Mouse (Mus musculus): ENCODE data around the gene Zfp853. TPM values are rescaled to one million over a fixed set of nuclear protein-coding genes. Genes with fewer than 3 reads are reported as not detected.

Gene Zfp853
- total RNA-seq, 2 experiments from 2014 or later, result 11.3 to 12.5 TPM

DNA sequence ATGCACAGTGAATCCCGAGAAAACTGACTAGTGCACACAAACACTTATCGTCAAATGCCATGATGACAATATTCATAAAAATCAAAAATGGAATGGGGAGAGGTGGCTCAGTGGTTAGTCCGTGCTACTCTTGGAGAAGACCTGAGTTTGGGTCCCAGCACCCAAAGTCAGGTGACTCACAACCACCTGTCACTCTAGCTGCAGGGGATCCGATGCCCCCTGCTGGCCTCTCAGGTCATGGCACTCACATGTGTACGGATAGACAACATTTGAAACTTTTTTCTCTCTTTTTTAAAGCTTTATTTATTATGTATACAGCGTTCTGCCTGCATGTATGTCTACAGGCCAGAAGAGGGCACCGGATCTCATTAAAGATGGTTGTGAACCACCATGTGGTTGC, 5.0 kb upstream of the Zfp853 start:
- no peak for DNase-seq (ENCODE audit: extremely low spot score in 1 of 2, low spot score in 2 of 2)
- intact Hi-C loops (cut with DNase I), result loop anchor here (10.0 kb wide), 1 partner anchor 124 kb away; no protein-coding TSS in a partner anchor

DNA sequence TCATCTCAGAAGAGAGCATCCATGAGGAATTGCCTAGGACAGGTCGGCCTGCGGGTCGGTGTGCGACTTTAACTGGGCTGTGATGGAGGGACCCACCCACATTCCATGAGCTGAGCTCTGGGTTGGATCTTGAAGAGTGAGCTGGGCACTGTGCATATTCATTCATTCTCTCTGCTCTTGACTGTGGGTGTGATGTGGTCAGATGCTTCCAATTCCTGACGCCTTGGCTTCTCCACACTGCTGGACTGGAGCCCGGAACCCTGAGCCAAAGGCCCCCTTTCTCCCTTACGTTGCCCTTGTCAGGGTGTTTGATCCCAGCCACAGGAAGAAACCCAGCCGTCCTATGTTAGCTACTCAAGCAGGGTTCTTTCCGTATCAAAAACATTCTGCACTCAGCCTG, 4.6 kb upstream of the Zfp853 start:
- intact Hi-C loops (cut with DNase I), result loop anchor here (10.0 kb wide), 1 partner anchor 123 kb away; no protein-coding TSS in a partner anchor
- no peak for DNase-seq (ENCODE audit: extremely low spot score in 1 of 2, low spot score in 2 of 2)

DNA sequence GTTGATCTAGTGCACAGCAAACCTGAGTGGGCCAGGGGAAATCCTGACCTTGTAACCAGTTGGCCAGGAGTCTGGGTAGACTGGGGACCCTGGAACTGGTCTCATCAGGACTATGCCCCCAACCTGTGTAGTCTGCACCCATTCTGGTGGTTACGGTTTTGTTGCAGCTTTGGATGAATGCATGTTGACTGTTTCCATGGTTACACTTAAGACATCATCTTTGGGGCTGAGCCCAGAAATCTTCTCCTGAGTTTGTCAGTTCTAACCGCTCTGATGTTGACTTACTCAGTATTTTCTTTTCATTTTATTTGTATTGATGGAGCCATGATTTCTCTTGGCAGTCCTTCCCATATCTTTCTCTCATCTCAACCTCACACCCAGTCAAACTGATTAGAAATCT, 1.9 kb upstream of the Zfp853 start:
- intact Hi-C loops (cut with DNase I), result loop anchor here (10.0 kb wide), 1 partner anchor 121 kb away; no protein-coding TSS in a partner anchor
- no peak for DNase-seq (ENCODE audit: extremely low spot score in 1 of 2, low spot score in 2 of 2)

DNA sequence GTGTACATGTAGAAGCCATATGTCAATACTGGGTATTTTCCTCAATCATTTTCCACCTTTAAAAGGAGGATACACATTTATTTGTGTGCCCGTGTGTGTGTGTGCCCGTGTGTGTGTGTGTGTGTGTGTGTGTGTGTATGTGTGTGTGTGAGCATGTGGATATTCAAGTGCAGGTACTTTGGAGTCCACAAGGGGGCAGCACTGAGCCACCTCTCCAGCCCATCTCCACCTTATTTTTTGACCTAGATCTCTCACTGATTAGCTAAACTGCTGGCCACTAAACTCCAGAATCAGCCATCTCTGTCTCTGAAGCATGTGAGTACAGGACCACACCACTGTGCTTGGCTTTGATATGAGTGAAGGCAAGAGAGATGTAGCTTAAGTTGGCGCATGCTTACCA, 1.4 kb upstream of the Zfp853 start:
- DNase-seq (ENCODE audit: extremely low spot score in 1 of 2, low spot score in 2 of 2), result no peak
- intact Hi-C loops (cut with DNase I), result loop anchor here (10.0 kb wide), 1 partner anchor 120 kb away; no protein-coding TSS in a partner anchor

DNA sequence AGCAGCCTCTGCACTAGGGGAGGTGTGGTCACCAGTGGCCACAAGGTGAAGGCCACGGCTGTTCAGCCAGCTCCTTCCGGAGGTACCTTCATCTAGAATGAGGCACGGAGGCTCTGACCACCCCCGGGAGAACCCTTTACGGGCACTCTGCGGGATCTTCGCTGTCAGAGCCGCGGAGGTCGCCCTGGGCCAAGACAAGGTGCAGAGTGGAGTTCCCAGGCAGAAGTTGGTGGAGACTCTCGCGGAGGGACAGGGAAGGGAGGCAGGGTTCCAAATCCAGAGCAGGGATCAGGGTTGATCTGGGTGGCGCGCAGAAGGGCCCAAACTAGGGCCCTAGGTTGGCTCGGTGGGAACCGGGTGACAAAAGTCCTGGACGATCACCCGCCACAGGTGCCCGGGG, 544 bp downstream of the Zfp853 start:
- intact Hi-C loops (cut with DNase I), result loop anchor here (10.0 kb wide), 1 partner anchor 118 kb away; no protein-coding TSS in a partner anchor
- DNase-seq (ENCODE audit: extremely low spot score in 1 of 2, low spot score in 2 of 2), result no peak

DNA sequence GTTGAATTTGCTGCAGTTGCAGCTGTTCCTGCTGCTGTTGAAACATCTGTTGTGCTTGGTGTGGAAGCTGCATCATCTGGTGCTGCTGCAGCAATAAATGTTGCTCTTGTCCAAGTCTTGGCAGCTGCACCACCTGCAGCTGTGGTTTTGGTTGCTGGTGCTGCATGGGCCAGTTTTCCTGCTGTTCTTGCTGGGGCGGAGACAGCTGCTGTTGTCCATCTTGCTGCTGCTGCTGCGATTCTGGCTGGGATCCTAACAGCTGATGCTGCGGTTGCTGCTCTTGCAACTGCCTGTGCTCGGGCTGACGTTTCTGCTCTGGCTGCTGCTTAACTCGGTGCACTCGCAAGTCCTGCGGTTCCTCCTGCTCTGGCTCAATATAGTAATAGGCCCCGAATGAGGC, 4.1 kb downstream of the Zfp853 start:
- no peak for DNase-seq (ENCODE audit: extremely low spot score in 1 of 2, low spot score in 2 of 2)
- intact Hi-C loops (cut with DNase I), result no loop called here

DNA sequence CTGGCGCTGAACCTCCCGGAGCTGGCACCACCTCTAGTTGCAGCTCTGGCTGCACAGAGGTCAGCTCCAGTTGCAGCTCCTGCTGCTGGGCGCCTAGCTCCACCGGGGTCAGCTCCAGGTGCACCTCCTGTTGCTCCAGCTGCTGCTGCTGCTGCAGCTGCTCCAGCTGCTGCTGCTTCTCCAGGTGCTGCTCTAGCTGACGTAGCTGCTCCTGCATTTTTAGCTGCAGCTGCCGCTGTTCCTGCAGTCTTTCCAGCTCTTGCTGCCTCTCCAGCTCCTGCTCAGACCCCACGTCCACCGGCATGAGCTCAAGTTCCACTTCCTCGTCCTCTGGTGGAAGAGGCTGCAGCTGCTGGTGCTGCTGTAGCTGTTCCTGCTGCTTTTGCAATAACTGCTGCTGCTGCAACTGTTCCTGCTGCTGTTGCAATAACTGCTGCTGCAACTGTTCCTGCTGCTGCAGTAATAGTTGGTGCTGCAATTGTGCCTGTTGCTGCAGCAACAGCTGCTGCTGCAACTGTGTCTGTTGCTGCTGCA, 5.0 kb downstream of the Zfp853 start:
- DNase-seq (ENCODE audit: extremely low spot score in 1 of 2, low spot score in 2 of 2), result no peak
- intact Hi-C loops (cut with DNase I), result no loop called here

DNA sequence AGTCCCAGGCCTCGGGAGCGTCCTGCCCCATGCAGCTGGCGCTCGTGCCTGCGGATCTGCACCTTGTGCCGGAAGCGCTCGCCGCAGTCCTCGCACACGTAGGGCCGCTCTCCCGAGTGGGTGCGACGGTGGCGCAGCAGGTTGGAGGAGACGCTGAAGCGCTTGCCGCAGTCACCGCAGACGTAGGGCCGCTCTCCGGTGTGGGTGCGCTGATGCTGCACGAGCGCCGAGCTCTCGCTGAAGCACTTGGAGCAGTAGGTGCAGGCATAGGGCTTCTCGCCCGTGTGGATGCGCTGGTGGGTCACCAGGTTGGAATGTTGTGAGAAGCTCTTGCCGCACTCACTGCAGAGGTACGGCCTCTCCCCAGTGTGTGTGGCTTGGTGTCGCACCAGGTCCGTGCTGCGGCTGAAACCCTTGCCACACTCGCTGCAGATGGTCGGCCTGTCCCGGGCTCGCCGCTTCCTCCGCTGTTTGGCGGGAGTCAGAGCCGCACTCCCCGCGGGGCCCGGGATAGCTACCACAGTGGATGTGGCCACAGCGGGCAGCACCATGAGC, 5.6 kb downstream of the Zfp853 start:
- intact Hi-C loops (cut with DNase I), result no loop called here
- DNase-seq (ENCODE audit: extremely low spot score in 1 of 2, low spot score in 2 of 2), result no peak

DNA sequence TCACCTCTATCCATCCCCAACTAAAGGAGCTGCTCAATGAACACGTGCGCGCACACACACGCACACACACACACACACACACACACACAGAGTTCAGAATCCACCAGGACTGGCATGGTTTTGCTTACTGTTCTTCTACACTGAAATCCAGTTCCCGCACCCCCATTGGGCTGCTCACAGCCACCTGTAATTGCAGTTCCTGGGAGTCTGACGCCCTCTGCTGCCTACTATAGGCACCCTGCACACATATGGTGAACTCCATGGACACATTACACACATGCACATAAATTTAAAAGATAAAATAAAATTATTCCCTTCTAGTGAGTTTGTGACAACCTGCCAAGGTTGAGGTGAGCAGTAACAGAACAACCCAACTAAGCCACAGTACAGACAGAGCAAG, 8.7 kb downstream of the Zfp853 start:
- intact Hi-C loops (cut with DNase I), result no loop called here
- DNase-seq (ENCODE audit: extremely low spot score in 1 of 2, low spot score in 2 of 2), result no peak

DNA sequence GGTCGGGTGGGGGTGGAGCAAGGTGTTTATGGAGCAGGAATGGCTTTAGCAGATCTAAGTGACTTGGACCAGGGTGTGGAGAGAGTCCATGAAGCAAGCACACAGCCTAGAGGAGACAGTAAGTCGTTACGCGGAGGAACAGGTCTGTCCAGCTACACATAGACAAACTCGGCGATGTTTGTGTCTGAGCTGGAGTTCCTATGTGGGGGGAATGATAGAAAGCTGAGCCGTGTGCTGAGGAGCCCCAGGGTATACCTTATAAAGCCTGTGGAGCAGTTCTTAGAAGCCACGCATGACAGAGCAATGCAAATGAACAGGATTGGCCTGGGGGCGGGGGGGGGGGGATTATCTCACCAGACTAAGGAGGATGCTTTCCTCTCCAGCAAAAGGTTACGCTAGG, 14.2 kb downstream of the Zfp853 start:
- intact Hi-C loops (cut with DNase I), result no loop called here
- no peak for DNase-seq (ENCODE audit: extremely low spot score in 1 of 2, low spot score in 2 of 2)

DNA sequence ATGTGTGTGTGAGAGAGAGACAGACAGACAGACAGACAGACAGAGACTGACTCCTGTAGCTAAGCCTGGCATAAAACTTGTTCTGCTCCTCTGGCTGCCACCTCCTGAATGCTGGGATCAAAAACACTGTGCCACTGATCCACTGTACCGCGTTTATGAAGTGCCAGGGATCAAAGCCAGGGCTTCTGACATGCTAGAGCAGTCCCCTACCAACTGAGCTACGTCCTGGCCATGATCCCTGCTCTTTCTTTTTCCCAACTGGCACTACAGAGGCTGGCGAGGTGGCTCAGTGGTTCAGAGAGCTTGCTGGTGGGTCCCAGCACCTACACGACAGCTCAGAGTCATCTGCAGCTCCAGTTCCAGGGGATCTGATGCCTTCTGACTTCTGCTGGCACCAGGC, 17.7 kb downstream of the Zfp853 start:
- no peak for DNase-seq (ENCODE audit: extremely low spot score in 1 of 2, low spot score in 2 of 2)
- intact Hi-C loops (cut with DNase I), result no loop called here

DNA sequence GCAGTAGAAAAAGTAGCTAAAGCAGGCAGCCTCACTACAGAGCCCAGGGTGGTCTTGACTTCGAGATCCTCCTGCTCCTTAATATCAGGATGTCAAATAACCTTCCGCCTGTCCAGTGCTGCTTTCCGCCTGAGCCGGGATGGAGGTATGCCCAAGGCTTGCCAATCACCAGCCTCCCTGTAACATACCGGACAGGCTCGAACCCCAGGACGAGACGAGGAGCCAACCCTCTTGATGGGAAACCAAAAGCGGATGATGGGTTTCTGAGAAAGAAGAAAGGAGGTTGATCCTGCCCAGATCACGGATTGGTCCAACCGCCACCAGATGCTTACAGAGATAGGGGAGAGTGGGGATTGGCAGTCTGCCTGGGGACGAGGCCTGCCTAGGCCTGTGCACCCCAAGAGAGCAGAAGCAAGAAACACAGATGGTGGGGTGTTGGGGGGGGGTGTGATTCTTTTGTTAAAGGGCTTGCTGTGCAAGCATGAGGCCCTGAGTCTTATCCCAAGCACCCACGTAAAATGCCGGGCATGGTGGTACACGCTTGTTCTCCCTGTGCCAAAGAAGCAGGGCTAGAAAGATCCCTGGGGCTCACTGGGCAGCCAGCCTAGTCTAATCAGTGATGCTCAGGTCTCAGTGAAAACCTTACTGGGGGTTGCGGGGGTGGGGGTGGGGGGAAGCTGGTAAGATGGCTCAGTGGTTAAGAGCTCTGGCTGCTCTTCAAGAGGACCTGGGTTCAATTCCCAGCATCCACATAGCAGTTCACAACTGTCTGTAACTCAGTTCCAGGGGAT, 20.7 kb downstream of the Zfp853 start:
- DNase-seq (ENCODE audit: extremely low spot score in 1 of 2, low spot score in 2 of 2), result no peak
- intact Hi-C loops (cut with DNase I), result no loop called here

DNA sequence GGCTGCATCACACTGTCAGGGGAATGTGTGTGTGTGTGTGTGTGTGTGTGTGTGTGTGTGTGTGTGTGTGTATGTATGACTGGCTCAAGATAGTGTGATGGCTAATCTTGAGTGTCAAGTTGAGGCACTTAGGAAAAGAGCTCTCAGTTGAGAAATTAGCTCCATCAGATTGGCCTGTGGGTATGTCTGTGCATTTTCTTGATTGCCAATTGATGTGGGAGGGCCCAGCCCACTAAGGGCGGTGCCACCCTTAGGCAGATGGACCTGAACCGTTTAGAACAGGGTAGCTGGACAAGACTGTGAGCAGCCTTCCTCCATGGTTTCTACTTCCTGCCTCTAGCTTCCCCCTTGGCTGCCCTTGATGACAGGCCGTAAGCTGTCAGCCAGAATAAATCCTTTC, 21.3 kb downstream of the Zfp853 start:
- intact Hi-C loops (cut with DNase I), result no loop called here

DNA sequence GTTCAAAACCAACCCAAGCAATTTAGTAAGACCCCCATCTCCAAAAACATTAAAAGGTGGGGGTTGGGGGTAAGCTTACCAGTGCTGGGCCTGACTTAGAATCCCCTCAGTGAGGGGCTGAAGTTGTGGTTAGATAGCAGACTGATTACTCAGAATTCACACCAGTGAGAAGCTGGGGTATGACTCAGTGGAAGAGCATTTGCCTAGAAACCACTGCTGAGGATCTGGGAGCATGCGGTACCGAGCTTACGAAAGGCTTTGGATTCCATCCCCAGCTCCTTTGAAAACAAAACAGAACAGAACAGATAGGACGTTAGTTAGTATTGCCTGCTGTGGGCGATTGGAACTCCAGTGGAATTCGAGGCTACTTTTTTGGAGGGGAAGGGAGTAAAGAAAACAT, 21.8 kb downstream of the Zfp853 start:
- DNase-seq (ENCODE audit: extremely low spot score in 1 of 2, low spot score in 2 of 2), result no peak
- intact Hi-C loops (cut with DNase I), result no loop called here

More for the DNA sequence above, 21.3 kb downstream of the Zfp853 start:
- no peak for DNase-seq (ENCODE audit: extremely low spot score in 1 of 2, low spot score in 2 of 2)

DNA sequence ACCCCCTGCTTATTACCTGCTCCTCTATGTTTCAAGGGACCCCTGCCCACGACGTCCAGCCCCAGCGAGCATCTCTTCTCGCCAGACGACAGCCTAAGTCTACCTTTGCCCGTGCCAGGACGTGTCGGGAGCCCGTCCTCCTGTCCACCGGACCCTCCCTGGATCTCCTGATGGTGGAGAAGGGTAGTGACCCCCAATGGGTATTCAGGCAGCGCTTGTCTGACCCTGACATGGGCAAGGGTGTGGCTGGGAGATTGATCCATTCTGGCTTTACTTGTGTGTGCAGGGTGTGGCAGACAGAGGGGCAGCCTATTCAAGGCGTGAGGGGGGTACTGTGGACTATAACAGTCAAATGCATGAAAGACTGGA, 23.3 kb downstream of the Zfp853 start:
- intact Hi-C loops (cut with DNase I), result no loop called here
- no peak for DNase-seq (ENCODE audit: extremely low spot score in 1 of 2, low spot score in 2 of 2)

DNA sequence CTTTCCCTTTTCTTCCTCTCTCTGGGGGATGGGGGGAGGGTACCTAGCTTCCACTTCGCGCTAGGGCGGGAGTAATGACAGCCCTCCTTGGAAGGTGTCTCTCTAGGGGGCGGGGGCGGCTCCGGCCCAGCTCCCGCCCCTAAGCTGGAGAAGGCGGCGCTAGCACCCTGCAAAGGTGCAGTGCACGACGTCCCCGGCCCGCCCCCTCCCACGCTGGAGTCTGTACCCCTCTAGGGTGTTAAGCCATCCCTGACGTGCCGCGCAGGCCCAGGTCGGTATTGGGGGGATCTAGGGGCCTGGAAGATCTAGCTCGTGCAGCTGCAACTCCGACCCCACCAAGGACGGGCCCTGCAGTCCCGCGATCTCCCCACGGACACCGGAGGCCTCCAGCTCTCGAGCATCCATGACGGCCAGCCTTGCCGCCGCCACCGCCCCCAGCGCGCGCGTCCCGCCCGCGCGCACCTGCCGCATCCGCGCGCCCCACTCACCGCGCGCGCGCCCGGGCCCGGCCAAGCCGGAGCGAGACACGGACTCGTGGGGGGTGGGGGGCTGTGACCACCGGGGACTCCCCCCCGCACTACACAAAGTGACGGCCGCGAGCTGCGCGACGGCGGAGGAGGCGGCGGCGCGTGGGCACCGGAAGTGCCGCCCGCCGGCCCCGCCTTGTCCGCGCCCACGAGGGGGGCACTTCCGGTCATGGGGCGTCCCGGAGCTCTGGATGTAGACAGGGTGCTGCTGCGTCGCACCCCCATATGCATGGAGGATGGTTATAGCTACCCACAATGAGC, 23.9 kb downstream of the Zfp853 start, which contains the start of gene Zfp316:
Gene Zfp316, minus strand, starts transcription at position 660 of the 788 bp plus-strand sequence.
- peak; percentile 56 to 87 for DNase-seq (ENCODE audit: extremely low spot score in 1 of 2, low spot score in 2 of 2)

DNA sequence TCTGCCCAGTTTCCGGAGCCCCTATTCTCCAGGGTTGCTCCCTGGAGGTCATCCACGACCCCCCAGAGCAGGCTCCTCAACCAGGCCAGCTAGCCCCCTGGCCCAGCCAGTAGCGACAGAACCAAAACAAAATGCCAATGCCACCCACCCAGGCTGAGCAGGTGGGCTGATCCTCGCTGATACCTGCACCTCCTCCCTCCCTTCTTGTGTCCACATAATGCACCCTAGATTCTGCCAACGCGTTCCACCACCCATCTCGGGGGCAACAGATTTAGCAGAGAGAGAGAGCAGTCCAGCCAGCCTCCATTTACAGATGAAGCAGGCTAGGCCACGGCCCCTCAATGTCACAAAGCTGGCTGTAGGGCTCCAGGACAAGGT, 24.4 kb downstream of the Zfp853 start:
- DNase-seq (ENCODE audit: extremely low spot score in 1 of 2, low spot score in 2 of 2), result no peak
- intact Hi-C loops (cut with DNase I), result no loop called here

More for the DNA sequence above, 23.9 kb downstream of the Zfp853 start, which contains the start of gene Zfp316:
- intact Hi-C loops (cut with DNase I), result no loop called here

DNA sequence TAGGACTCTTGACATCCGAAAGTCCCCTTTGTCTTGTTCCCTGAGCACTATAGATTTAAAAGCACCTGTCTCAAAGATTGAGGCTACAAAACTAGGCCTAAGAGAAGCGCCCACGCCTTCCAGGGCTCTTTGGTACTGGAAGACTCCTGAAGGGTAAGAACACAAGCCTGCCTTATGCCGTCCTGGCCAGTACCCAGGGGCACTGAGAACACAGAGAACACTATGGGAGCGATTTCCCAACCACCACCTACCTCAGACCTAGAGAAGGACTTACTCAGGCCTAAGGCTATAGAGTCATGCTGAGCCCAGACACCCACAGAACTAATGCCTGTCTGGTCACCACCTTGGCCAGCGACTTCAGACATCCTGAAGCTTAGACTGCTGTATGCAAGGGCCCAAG, 26.6 kb downstream of the Zfp853 start:
- intact Hi-C loops (cut with DNase I), result no loop called here
- DNase-seq (ENCODE audit: extremely low spot score in 1 of 2, low spot score in 2 of 2), result no peak

DNA sequence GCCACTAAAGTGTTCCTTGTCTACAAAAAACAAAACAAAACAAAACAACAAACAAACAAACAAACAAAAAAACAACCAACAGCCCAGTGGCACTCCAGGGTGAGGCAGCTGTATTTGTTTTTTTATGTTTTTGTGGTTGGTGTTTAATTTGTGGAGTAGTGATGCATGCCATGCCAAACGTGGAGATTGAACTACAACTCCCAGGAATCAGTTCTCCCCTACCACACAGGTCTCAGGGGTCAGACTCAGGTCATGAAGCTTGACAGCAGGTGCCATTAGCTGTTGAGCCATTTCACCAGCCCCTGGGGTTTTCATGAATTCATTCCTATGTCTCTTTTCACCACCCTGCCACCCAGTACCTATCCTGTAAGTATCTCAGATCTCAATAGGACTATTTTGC, 28.0 kb downstream of the Zfp853 start:
- no peak for DNase-seq (ENCODE audit: extremely low spot score in 1 of 2, low spot score in 2 of 2)
- intact Hi-C loops (cut with DNase I), result no loop called here

Measured in left cerebral cortex, postnatal 10 days (tissue).